Mouse (Mus musculus) cerebellum, adult (tissue): ENCODE results near the gene Dmd.

Experiments used
- ATAC-seq: cut with Nextera tagmentation; 2 replicates; pipeline ENCODE4 v1.9.2; 2017; ENCODE audit warnings: mild to moderate bottlenecking, moderate library complexity, mixed read lengths; ENCODE audit not compliant: insufficient number of reproducible peaks, low FRiP score, low TSS enrichment

The Dmd gene

DNA sequence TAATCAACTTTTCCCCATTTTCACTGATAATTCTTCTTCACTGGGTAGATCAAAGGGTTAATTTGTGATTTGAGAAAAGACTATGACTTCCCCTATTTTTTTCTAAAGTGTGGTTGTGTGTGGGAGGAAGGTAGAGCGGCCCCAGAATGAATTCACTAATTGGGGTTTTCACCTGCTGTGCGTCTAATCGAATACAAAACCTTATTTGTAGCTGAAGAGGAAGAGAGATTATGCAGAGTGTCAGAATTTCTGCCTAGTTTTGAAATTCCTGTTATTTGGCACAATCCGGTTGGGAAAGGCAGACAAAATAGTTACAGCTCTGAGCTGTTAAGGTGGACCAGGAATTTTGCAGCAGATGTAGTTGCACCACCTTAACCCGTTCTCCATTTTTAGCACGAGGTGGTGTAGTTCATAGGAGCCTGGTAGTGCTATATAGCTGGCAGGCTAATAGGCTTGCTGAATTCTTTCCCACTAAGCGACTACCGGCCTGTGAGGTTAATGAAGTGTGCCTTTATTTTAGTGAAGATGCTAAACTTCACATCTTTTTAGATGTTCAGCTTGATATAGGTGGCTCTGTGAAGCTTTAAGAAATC is 2092.9 kb downstream of the Dmd start:
- ATAC-seq = no peak

DNA sequence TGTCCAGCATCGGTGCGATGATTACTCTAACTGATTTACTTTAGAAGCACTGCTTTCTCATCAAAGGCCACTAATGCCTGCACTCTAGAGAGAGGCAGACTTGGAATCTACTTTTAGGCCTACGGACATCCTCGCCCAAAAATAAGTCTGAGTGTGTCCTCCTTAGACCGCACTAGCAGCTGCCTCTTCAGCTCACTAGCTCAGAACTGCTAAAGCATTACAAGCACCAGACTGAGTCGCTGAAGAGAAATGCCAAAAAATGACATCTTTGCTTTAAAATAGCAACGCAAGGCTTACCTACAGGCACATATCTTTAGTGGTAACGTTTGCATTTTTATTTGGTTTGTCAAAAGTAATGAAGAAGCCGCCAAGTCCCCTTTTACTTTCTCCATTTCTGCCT is 2098.0 kb downstream of the Dmd start:
- ATAC-seq = no peak

DNA sequence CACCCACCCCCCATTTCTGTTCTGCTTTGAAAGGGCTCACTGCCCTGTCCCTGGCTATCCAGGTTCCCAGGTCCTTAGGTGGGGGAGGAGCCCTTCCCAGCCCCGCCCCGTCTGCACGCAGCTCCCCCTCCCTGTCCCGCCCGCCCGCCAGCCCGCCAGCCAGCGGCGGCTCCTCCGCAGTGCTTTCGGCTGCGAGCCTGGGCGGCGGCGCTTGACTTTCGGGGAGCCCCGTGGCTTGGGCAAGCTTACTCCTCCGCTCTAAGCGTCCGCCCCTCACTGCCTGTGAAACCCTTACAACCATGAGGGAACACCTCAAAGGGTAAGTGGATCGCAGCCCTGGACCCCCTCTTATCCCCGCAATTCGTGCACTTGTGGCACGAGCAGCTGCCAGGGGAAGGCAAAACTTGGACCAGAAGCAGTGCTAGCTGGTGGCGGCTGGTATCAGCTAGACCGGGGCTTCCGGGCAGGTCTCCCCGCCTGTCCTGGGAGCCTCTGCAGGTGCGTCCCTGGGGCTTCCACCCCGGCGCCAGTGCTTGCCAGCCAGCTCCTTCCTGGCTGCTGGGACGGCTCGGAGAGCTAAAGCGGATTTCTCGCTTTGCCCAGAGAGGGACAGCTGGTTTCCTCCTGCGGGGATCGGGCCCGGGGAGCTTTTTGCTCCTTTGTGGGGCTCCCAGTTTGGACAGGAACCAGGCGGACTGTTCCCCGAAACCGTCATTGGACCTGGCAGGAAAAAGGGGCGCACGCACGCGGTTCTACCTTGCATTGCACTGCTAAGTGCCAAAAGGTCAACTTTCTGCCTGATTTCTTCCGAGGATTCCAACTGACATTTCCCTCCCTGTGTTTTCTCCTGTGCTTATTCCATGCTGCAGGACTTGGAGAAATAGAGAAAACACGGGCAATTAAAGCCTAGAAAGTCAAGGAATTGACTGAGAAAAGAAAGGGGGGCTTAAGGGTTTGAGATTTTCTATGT is 2099.8 kb downstream of the Dmd start:
- peak; percentile 78 for ATAC-seq

DNA sequence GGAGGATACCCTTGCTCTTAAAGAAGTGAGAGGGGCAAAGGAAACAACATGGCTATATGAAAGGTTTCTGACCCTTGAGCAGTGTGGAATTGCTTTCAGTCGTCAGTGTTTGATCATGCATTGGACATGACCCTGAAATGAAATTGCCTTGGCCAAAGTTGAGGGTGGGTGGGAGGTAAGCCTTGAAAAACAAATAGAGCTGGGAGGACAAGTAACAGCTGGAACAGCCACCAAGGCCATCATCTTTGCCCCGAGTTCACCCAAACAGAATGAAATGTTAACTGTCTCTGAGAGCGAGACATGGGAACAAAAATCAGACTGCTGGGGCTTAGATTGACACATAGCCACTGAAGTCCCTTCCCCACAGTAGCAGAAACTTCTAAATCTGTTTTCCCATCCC is 2100.9 kb downstream of the Dmd start:
- ATAC-seq = no peak

DNA sequence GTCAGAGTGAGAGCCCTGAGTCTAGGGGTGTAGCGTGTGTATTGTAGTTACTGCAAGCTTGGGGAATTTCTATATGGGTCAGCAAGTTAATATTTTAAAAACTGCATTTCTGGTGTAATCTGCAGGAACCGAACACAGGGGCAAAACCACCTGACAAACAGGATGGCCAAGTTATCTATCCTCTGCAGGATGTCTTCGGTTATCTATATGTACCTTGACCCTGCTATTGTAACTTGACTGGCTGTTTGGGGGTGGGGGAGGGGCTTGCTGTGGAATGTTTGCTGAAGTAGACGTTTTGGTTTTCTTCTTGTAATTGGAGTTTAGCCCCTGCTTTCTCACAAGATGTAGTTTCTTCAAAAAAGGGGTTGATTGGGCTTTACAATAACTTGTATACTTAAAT is 2124.9 kb downstream of the Dmd start:
- no peak for ATAC-seq

DNA sequence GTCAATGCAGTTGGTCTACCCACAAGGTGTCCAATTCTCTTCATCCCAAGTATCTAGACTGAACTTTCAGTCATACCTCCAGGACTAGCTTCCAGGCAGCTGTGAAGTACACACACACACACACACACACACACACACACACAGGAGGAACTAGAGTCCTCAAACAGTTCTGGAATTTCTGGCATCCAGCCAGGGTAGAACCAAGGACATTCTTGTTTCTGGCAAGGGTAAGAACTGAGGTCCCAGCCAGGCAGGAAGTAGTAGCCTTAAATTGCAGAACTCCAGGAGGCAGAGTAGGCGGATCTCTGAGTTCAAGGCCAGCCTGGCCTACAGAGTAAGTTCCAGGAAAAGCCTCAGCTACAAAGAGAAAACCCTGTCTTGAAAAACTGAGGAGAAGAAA is 2128.2 kb downstream of the Dmd start:
- no peak for ATAC-seq

DNA sequence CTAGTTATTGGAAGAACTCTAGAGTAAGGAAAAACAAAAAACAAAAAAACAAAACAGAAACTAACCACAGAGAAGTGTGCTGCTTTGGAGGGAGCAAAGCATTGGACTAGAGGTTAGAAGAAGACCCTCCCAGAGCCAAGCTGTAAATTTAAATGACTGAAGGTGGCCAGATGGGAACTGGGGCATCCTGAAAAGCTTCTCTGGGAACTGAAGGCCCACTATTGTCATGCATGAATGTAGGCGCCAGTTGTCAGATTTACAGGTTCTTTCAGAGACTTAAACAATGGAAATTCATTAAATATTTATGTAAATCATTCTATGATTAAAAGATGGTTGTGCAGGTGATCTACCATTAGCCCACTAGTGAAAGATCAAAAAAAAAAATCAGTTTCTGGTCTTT is 2128.9 kb downstream of the Dmd start:
- no peak for ATAC-seq

DNA sequence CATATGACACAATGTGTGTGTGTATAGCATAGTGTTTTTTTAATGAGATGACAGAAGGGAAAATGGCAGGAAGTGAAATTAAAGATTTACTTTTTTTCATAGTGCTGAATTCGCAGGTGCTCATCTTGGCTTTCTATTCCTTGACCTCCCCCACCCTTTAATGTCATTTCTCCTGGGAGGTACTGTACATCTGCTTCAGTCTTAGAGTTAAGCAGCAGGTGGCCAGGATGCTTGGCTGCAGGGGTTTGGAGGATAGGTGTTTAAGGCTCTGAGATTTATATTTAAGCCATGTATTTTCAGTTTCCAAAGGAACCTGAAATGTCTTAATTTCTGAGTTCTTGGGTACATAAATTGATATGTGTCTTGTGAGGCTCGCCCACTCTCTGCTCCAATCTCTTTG is 2130.5 kb downstream of the Dmd start:
- ATAC-seq = no peak

GRCm38 (mm10) chrX:85084237-85085153 is 2135.8 kb downstream of the Dmd start:
- ATAC-seq = no peak

GRCm38 (mm10) chrX:85089506-85089905 is 2140.8 kb downstream of the Dmd start:
- ATAC-seq = no peak

DNA sequence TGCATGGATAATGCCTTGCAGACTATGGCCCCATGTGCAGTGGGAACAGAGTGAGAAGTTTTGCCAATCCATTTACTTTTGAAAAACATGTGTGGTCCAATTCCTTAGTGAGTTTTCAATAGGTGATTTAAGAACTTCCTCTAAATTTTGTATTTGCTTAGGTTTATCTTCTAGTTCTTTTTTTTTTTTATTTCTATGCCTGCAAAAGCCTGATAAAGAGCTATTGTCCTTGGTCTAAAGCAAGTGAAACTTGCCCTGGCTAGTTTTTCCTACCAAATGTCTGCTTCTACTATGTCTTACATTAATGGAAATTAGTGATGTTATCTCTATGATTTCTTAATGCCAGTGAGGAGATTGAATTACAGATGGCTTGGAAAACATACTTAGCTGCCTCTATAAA is 2144.7 kb downstream of the Dmd start:
- no peak for ATAC-seq

DNA sequence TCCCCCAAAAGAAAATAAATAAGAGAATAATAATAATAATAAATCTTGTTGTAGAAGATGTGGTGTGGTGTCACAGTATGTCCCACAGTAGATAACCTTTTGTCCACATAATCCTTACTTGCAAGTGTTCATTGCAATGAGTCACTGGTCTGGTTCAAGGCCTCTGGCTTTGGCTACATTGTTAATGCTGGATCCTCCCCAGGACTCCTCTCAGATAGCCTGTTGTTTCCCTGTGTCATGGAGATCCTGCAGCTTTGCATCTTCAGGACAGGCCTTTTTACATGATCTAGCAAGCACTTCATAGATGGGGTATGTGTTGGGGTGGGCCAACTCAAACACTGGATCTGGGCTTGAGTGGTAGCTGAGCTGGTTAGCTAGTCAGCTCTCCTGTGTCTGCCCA is 2150.0 kb downstream of the Dmd start:
- ATAC-seq = no peak

GRCm38 (mm10) chrX:85112418-85112817 is 2163.7 kb downstream of the Dmd start:
- no peak for ATAC-seq

DNA sequence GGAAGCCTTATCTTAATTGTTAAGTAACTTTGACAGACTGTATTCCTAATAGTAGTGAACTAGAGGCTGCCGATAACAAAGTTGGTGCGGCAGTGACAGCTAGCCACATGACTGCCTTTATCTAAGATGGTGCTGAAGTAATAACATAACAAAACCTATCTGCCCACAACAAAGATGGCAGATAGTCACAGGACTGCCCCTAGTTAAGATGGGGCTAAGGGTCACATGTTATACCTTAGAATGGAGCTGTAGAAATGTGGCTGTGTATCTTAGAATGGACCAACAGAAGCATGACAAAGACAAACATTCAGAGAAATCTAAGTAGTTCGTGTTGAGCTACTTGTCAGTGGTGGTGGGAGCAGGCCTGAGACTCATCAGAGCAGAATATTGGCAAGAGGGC is 2184.0 kb downstream of the Dmd start:
- no peak for ATAC-seq

DNA sequence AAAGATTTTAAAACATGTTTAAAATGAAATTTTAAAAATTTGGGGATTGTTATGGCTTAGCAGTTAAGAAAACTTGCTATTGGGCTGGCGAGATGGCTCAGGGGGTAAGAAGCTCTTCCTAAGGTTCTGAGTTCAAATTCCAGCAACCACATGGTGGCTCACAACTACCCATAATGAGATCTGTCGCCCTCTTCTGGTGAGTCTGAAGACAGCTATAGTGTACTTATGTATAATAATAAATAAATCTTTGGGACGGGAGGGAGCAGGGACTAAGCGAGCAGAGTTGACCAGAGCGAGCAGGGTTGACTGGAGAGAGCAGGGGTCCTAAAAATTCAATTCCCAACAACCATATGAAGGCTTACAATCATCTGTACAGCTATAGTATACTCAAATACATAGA is 2188.6 kb downstream of the Dmd start:
- ATAC-seq = no peak

GRCm38 (mm10) chrX:85171264-85171663 is 2222.6 kb downstream of the Dmd start:
- no peak for ATAC-seq

GRCm38 (mm10) chrX:85187565-85187964 is 2238.9 kb downstream of the Dmd start:
- ATAC-seq = no peak

DNA sequence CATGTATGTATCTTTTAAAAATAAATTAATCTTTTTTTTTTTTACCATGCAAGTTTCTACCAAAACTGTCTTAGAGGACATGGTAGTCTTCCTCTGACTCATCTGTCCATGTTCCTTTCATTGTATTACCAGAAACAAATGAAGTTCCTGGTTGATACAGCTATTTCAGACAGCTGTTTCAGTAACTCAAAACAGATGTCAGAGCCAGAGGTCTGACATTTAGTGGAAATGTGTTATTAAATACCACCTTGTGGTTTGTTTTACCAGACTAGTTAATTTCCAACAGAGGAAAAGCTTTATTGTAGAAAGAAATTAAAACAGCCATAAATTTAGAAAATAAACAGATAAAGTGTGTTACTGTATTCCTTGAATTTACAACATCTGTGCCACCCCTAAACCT is 2245.2 kb downstream of the Dmd start:
- no peak for ATAC-seq

GRCm38 (mm10) chrX:85197688-85198087 is 2249.0 kb downstream of the Dmd start:
- no peak for ATAC-seq

- ATAC-seq = no peak
Measured at GRCm38 (mm10) chrX:85199398-85199797, 2250.7 kb downstream of the Dmd start.

- ATAC-seq = no peak
Measured at GRCm38 (mm10) chrX:85207001-85207400, 2258.3 kb downstream of the Dmd start.
